Mouse (Mus musculus) erythroblast, embryonic 14.5 days (primary cell): ENCODE results near the gene Taco1. TPM values are rescaled to one million over a fixed set of nuclear protein-coding genes. Genes with fewer than 3 reads are reported as not detected.
A peak's percentile ranks its signal among the peaks of the same experiment; 100 is the strongest.

ENCODE experiments used
- H3K27me3 ChIP-seq: 2 replicates; pipeline ENCODE4 v1.6.1; 2012; ENCODE audit warnings: inconsistent platforms; ENCODE audit not compliant: control insufficient read depth
- H3K36me3 ChIP-seq: 2 replicates; pipeline ENCODE4 v1.6.1; 2012; ENCODE audit warnings: mild to moderate bottlenecking, inconsistent platforms; ENCODE audit not compliant: control insufficient read depth
- H3K4me1 ChIP-seq: 2 replicates; pipeline ENCODE4 v1.6.1; 2012; ENCODE audit warnings: inconsistent platforms; ENCODE audit not compliant: control insufficient read depth
- H3K4me3 ChIP-seq: replicated peaks from 2 replicates; pipeline ENCODE3; 2012; ENCODE audit warnings: moderate library complexity, mild to moderate bottlenecking, inconsistent platforms
- H3K9me3 ChIP-seq: 2 replicates; pipeline ENCODE4 v1.6.1; 2012; ENCODE audit warnings: low read length, inconsistent platforms, mixed read lengths; ENCODE audit not compliant: control insufficient read depth
- GATA1 ChIP-seq: IDR thresholded peaks from 2 replicates; pipeline ENCODE4 v1.6.1; 2012; ENCODE audit warnings: low read length, inconsistent platforms, mixed read lengths
- TAL1 ChIP-seq: IDR thresholded peaks from 3 replicates; pipeline ENCODE4 v1.6.1; 2012; ENCODE audit warnings: low read length, inconsistent platforms, mixed read lengths
- polyA plus RNA-seq: library from polyadenylated mRNA; stranded (reverse); fragments of >175 nt; gene quantifications from 2 replicates; pipeline ENCODE4 v1.2.3, GENCODE M21; 2012

Taco1 gene
- polyA plus RNA-seq, 1 experiment: 0.49 TPM

DNA sequence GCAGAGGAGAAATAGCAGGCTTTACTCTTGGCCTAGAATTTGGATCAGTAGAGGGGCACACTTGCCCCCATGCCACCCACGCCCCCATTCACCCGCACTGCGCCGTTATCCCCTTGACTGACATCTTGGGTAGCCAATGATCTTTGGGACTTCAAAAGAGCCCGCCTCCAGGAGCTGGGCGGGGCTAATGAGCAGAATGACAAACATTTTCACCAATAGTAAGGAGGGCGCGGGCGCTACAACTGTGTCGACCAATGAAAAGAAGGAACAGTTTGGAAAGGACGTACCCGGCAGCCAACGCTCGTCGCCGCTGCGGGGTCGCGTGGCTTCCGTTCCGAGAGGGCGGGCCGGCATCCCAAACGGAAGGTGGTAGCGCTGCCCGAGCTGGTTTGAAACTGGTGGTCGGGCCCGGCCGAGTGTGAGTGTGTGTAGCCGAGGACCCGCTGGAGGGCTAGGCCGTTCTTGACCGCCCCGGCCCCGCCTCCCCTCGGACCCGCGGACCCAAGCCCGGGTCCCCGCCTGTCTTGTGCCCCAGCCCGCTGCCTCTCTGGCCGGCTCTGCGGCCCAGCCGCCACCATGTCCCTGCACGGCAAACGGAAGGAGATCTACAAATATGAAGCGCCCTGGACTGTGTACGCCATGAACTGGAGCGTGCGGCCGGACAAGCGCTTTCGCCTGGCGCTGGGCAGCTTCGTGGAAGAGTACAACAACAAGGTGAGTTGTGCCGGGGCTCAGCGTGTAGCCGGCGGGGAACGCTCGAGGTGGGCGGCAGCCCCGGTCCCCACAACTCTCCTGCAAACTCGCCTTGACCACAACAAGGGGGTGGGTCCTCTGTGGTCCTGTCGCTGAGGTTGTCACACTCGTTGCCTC lies 29.1 kb upstream of the Taco1 start, which contains the start of gene Dcaf7:
Gene Dcaf7 (plus strand): TSS at position 325 of the 870 bp plus-strand sequence.
- Histone ChIP-seq H3K9me3 (no peaks in the 10 kb centered on the region), H3K27me3 (no peaks in the 10 kb centered on the region), H3K4me1 (peaks cover 29% of the 10 kb centered on the region), H3K36me3 (peaks cover 15% of the 10 kb centered on the region), H3K4me3 (peak within 1 kb of the TSS; percentile 87)
- no peak for TF ChIP-seq GATA1
- no peak for TF ChIP-seq TAL1

DNA sequence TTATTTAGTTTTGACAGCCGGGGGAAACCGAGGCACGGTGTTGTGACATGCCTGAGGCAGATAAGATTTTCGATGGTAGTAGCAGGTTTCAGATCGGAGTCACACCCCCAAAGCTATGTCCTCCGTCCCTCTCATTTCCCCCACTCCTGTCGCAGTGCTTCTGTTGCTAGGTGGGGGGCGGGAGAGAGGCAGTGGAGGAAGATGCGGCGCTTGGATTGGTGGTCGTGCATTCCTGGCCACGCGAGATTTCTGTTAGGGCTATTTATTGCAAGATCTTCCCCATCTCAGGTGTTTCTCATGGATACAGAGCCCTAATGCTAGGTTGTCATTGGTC lies 28.5 kb upstream of the Taco1 start:
- H3K36me3 ChIP-seq: peaks cover 15% of the 10 kb centered on the region
- TF ChIP-seq TAL1 (no peak), GATA1 (no peak)
- no peaks in the 10 kb centered on the region for H3K27me3 ChIP-seq
- H3K9me3 ChIP-seq: no peaks in the 10 kb centered on the region
- H3K4me3 ChIP-seq: peak overlapping the region; percentile 87
- H3K4me1 ChIP-seq: peaks cover 29% of the 10 kb centered on the region

DNA sequence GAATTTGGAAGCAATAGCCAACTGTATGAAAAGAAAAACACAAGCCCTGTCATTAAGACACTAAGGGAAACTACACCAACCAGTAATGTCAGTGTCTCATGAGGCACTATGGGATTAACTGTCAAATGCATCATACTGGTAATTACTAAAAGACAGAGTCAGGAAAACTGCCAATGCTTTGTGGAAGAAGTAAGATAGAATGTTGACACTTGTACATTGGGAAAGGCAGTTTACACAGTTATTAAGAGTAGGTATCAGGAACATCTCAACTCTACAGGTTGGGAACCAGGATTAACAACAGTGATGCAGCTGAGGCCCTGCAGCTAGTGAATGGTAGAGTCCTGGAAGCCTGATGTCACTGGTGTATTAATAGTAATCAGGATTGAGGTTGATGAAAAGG lies 21.5 kb upstream of the Taco1 start:
- Histone ChIP-seq H3K36me3 (peaks cover 44% of the 10 kb centered on the region), H3K9me3 (no peaks in the 10 kb centered on the region), H3K4me3 (no peak overlapping the region), H3K4me1 (peaks cover 21% of the 10 kb centered on the region), H3K27me3 (no peaks in the 10 kb centered on the region)
- TF ChIP-seq GATA1 (no peak), TAL1 (no peak)

DNA sequence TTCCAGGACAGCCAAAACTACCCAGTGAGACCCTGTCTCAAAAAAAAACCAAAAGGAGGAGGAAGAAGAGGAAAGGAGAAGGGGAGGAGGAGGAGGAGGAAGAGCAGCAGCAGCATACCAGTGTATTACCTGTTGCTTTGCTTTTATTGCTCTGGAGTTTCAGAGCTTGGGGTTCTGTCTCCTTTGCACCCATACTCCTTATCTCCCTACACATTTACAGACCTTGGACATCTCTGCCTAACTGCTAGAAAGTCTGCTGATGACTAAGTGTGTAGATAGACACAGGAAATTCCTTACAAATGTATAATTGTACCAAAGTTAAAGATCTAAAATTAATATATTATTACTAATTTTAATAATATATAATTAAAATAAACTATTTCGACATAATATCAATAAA lies 20.6 kb upstream of the Taco1 start:
- Histone ChIP-seq H3K4me3 (no peak overlapping the region), H3K27me3 (no peaks in the 10 kb centered on the region), H3K9me3 (no peaks in the 10 kb centered on the region), H3K36me3 (peaks cover 48% of the 10 kb centered on the region), H3K4me1 (peaks cover 21% of the 10 kb centered on the region)
- TF ChIP-seq GATA1: no peak
- no peak for TF ChIP-seq TAL1

DNA sequence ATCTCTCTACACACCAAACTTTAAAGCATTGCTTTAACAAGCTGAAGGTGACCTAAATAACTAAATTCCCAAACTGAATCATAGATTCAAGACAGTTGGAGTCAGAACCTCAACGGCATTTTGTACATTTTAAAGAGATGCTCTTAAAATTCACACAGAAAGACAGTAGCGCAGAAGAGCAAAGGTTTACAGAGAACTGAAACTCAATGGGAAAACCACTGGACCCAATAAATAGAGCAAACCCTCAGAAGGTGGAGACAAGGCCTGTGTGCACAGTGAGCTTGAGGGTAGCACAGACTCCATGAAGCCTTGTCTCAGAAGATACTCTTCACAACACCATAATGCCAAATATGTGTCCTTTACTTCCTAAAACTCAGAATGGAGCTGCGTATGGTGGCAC lies 20.1 kb upstream of the Taco1 start:
- no peak for TF ChIP-seq TAL1
- no peak for TF ChIP-seq GATA1
- H3K36me3 ChIP-seq: peaks cover 51% of the 10 kb centered on the region
- H3K4me1 ChIP-seq: peaks cover 19% of the 10 kb centered on the region

DNA sequence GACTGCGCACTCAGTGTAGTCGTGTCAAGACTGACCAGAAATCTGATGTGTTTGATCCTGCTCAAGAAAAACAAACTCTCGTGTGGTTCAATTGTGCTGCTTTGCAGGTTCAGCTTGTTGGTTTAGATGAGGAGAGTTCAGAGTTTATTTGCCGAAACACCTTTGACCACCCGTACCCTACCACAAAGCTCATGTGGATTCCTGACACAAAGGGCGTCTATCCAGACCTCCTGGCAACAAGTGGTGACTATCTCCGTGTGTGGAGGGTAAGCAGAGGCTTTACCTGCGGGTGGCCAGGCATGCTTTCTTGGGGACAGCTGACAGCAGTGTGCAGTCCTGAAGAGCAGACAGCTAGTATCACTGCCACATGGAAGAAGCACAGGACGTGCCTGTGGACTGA lies 19.3 kb upstream of the Taco1 start:
- H3K27me3 ChIP-seq: no peaks in the 10 kb centered on the region
- no peak overlapping the region for H3K4me3 ChIP-seq
- no peak for TF ChIP-seq GATA1
- no peak for TF ChIP-seq TAL1
- no peaks in the 10 kb centered on the region for H3K9me3 ChIP-seq
- H3K4me1 ChIP-seq: peaks cover 19% of the 10 kb centered on the region
- H3K36me3 ChIP-seq: peaks cover 59% of the 10 kb centered on the region

More for the DNA sequence above, 20.1 kb upstream of the Taco1 start:
- H3K27me3 ChIP-seq: no peaks in the 10 kb centered on the region
- H3K9me3 ChIP-seq: no peaks in the 10 kb centered on the region
- H3K4me3 ChIP-seq: no peak overlapping the region

DNA sequence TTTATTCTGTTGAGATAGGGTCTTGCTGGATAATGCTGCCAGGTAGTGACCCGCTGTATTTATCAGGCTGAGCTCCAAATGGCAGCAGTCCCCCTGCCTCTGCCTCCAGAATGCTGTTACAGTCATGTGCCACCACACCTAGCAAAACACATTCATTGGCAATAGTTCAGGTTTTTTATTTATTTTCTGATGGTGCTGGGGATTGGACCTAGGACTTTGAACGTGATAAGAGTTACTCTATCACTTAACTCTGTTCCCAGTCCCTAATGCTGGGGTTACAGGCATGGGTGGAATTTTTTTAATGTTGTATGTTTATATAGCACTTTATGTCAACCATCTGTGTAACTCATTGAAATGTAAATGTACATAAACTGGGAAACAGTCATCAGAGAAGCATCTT lies 11.9 kb upstream of the Taco1 start:
- Histone ChIP-seq H3K4me3 (no peak overlapping the region), H3K4me1 (peaks cover 49% of the 10 kb centered on the region), H3K27me3 (no peaks in the 10 kb centered on the region), H3K36me3 (peaks cover 95% of the 10 kb centered on the region), H3K9me3 (no peaks in the 10 kb centered on the region)
- TF ChIP-seq TAL1 (no peak), GATA1 (no peak)

DNA sequence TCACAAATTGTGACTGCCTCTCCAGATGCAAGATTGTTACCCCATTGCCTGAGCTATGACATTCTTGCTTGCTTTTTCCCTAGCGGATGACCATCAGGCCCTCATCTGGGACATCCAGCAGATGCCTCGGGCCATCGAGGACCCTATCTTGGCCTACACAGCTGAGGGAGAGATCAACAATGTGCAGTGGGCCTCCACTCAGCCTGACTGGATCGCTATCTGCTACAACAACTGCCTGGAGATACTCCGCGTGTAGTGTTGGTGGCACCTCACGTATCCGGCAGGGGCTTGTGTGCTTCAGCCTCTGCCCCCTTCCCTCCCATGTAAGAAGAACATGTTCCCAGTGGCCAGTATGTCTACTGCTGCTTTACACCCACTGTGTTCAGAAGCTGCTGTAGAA lies 11.3 kb upstream of the Taco1 start:
- H3K27me3 ChIP-seq: no peaks in the 10 kb centered on the region
- H3K36me3 ChIP-seq: peaks cover 95% of the 10 kb centered on the region
- peaks cover 49% of the 10 kb centered on the region for H3K4me1 ChIP-seq
- H3K4me3 ChIP-seq: no peak overlapping the region
- TF ChIP-seq GATA1 (no peak), TAL1 (no peak)
- no peaks in the 10 kb centered on the region for H3K9me3 ChIP-seq

DNA sequence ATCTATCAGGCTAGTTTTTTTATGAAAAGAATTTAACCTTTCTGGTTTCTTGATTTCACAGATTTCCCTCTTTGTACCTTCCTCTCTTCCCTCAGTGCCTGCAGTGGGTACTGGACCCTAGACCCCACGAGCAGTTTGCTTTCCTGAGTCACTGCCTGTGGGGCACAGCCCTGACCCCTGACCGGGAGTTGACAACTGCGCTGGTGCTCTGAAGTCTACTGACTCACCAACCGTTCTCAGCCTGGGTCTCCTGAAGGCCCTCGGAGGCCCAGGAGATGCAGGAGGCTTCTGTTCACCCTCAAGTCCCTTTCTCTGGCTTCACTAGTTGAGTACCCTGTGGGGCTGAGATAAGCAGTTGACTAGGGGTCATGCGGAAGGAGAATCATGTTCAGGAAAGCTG lies 10.5 kb upstream of the Taco1 start:
- no peak for TF ChIP-seq GATA1
- no peak for TF ChIP-seq TAL1
- no peak overlapping the region for H3K4me3 ChIP-seq
- peaks cover 98% of the 10 kb centered on the region for H3K36me3 ChIP-seq
- H3K9me3 ChIP-seq: no peaks in the 10 kb centered on the region
- no peaks in the 10 kb centered on the region for H3K27me3 ChIP-seq
- H3K4me1 ChIP-seq: peaks cover 53% of the 10 kb centered on the region
